Mouse (Mus musculus): ENCODE data around the gene Ehd4. TPM values are rescaled to one million over a fixed set of nuclear protein-coding genes. Genes with fewer than 3 reads are reported as not detected.
A peak's percentile ranks its signal among the peaks of the same experiment; 100 is the strongest.

Ehd4 gene
- total RNA-seq, 2 experiments from 2014 or later: 44.5 to 48.7 TPM

GRCm38 (mm10) chr2:120144390-120144789 is 10.0 kb downstream of the Ehd4 start:
- DNase-seq: no peak

GRCm38 (mm10) chr2:120142336-120142735 is 12.1 kb downstream of the Ehd4 start:
- DNase-seq: no peak

GRCm38 (mm10) chr2:120141671-120142070 is 12.7 kb downstream of the Ehd4 start:
- DNase-seq: no peak

GRCm38 (mm10) chr2:120140326-120140725 is 14.1 kb downstream of the Ehd4 start:
- DNase-seq: peak in 1 of 2 experiments; percentile 27

DNA sequence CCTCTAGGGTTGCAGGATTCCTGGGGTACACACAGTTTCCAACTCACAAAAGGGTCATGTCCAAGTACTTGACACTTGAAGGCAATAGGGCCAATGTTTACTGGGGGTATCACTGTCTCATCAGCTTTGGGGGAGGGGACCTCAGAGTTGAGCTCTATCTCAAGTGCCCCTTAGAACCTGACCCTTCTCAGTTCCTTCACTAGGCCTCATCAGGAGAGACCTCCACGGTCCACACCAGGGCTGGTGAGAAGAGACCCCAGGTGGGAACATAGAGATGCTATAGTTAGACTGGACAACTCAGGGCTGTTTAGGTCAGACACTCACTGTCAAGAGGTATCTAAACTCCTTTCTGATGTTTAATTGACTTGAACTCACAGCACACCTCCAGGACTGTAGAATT is 15.3 kb downstream of the Ehd4 start:
- no peak for DNase-seq

DNA sequence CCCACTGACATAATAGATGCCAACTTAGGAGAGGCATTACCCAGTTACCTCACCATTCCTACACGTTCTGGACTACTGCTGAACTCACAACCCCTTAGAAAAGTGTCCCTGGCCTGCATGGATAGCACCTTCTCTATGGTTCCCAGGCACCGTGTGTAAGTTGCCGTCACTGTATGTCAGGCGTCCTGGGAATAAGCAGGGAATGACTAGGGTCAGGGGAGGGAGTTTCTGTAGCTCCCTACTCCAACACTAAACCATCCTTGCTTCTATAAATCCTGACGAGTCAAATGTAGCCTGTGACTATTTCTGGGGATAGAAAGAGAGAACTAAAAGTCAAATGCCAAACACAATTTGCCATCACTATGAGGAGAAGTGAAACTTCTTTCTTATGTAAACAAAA is 17.1 kb downstream of the Ehd4 start:
- no peak for DNase-seq

GRCm38 (mm10) chr2:120134453-120135075 is 19.8 kb downstream of the Ehd4 start:
- DNase-seq: no peak

DNA sequence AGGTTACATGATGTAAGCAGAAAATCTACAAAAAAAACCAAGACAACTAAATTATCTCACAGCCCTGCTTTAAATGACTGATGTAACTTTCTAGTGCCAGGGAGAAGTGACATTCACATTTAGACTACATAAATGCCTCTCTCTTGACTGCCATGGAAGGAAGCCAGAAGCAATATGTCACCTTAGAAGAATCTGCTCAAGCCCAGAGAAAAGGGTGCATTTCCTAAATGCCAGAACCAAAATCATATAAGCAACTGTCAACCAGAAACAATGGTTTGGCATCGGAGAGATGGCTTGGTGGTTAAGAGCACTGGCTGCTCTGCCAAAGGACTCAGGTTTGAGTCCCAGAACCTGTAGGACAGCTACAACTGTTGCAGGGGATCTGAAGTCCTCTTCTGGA is 22.5 kb downstream of the Ehd4 start:
- DNase-seq: no peak

- DNase-seq: no peak
Measured at GRCm38 (mm10) chr2:120129252-120129908, 25.0 kb downstream of the Ehd4 start.

- DNase-seq: no peak
Measured at GRCm38 (mm10) chr2:120128611-120129051, 25.8 kb downstream of the Ehd4 start.

GRCm38 (mm10) chr2:120128011-120128410 is 26.4 kb downstream of the Ehd4 start:
- no peak for DNase-seq

DNA sequence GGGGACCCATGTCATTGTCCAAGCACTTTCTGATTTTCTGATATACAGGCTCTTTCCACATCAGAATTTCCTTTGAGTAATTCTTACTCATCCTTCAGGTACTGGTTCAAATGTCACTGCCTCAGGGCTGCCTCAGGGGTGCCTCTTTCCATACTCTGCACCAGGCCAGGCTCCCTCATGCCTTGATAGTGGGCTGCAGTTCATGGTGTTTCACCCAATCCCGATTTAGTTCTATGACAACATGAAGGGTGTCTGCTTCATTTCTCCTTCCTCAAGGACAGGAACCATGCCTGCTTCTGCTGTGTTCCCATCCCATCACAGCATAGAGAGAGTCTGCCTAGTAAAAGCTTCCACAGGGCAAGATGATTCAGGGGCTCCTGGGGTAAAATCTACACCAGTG is 27.5 kb downstream of the Ehd4 start:
- DNase-seq: no peak

DNA sequence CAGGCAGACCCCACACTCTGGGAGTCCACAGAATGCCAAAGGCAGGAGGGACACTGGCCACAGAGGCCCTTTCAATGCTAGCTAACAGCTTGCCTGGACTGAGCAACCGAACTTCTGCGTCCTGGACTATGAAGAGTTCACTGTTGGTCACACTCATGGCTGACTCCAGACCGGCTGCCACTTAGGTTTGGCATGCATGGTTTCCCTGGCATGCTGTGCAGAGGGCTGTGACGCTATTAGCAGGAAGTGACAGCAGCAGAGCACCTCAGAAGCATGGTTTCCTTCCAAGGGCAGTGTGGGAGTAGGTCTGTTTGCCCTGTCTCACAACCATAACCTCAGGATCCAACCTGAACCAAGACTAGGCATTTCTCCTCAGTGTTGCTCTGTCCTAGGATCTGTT is 28.0 kb downstream of the Ehd4 start:
- DNase-seq: no peak

- no peak for DNase-seq
Measured at GRCm38 (mm10) chr2:120125461-120125860, 28.9 kb downstream of the Ehd4 start.

- DNase-seq: no peak
Measured at GRCm38 (mm10) chr2:120124946-120125345, 29.5 kb downstream of the Ehd4 start.

- no peak for DNase-seq
Measured at GRCm38 (mm10) chr2:120124096-120124495, 30.3 kb downstream of the Ehd4 start.

DNA sequence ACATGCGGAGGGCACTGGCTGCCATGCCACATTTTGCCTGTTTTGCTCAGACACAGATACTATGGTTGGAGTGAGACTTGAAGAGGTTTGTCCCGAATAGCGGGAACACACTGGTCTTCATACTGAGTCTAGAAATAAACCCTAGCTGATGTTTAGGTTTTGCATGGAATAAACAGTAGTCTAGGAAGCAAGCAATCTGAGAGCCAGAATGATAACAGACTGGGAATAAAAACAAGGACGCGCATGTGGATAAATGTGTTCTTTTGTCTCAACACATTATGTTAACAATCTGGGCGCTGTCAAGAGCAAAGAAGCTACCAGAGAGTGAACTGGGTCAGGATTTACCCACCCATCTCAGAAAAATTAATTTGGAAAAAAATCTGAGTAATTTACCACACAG is 31.4 kb downstream of the Ehd4 start:
- no peak for DNase-seq

GRCm38 (mm10) chr2:120117346-120117745 is 37.1 kb downstream of the Ehd4 start:
- DNase-seq: no peak

GRCm38 (mm10) chr2:120116362-120116761 is 38.0 kb downstream of the Ehd4 start:
- no peak for DNase-seq

DNA sequence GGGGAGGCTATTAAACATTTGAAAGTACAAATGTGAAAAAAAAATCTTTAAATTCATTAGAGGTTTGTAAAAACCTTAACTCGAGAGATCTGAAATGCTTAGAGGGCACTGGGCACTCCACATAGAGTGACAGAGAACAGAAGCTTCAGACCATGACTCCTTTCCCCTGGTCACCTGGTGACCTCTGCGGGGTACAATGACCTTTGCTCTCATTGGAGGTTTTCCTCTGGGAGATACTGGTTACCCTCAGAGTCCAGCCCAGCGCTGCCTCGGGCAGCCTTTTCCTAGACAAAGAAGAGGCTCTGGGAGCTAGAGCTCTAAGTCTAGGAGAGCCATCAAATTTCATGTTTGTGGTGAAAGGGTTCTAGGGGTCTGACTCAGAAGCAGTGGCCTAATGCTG is 39.4 kb downstream of the Ehd4 start:
- DNase-seq: no peak

GRCm38 (mm10) chr2:120113963-120114362 is 40.4 kb downstream of the Ehd4 start:
- no peak for DNase-seq

GRCm38 (mm10) chr2:120113476-120113875 is 40.9 kb downstream of the Ehd4 start:
- no peak for DNase-seq

- no peak for DNase-seq
Measured at GRCm38 (mm10) chr2:120111596-120111995, 42.8 kb downstream of the Ehd4 start.

DNA sequence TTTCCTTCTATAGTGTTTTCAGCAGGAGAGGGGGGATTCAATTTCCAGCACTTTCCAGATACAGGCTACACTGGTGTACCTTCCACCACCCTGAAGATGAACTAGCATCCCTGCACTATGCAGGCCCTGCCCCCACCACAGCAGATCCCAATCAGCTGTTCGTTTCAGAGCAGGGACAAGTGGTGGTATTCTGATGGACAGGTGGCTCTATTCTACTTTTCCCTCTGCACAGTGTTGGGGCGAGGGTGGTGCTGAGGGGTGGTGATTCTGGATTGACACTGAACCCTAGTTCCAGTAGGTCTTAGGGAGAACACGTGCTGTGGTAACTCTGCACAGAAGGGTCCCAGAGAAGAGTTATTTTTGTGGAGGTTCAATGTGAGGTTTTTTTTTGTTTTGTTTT is 43.2 kb downstream of the Ehd4 start:
- DNase-seq: no peak

Measured in adrenal gland, postnatal 36 days (tissue).